Mouse (Mus musculus): ENCODE measurements around the gene Prdx3.

DNA sequence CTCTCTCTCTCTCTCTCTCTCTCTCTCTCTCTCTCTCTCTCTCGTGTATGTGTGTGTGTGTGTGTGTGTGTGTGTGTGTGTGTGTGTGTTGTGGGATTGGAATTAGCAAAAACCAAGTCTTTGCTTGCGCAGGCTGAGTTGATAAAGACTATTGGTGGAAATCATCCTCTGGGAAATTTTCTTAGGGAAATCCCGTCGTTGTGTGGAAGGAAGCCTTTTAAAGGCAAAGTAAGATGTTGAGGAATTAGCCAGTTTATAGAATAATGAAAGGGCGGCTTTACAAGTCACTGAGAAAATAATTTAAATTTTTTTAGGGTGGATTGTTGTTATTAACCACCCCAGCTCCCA is 16.7 kb upstream of the Prdx3 start:
- TF ChIP-seq CTCF (IDR thresholded peaks at IDR 0.05; ENCODE audit: borderline replicate concordance, extremely low read depth, insufficient read depth, insufficient read length): no peak
- TF ChIP-seq POLR2A (IDR thresholded peaks at IDR 0.05; ENCODE audit: borderline replicate concordance, extremely low read depth, insufficient read depth, insufficient read length, poor library complexity, severe bottlenecking): no peak
